Mouse (Mus musculus): ENCODE data around the gene Spn. TPM values are rescaled to one million over a fixed set of nuclear protein-coding genes. Genes with fewer than 3 reads are reported as not detected.

The Spn gene
- polyA plus RNA-seq, 1 experiment from 2014 or later, result 5.5 TPM

DNA sequence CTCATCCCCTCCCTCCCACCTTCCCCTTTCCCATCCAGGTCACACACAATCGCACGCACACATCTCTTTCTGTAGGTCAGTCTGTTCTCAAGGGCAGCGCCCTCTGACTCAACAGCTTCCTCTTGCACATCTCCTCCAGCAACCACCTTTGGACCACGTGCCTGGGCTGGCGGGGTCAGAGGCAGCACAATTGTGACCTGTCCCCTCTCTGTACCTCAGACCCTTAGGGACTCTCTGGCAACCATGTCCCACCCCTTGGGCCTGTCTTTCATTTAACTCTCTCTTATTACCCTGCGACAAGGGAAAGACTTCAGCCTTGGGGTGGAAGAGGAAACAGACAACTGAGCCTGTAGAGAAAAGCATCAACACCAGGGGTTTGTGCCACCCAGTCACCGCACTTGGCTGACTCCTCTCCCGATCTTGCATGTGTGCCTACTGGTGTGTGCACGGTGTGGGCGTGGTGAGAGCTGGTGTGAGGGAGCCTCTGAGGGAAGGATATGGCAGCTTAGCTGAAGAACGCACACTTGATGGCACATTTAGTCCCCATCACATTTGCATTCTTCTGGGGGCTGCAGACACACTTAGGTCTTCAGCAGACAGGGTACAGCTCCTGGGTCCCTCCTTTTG is 2.7 kb downstream of the Spn start:
- WGBS (ENCODE audit: insufficient replicate concordance), result 36% methylated on average over 11 of the region's 11 CpGs
- Histone ChIP-seq H3K27me3 (ENCODE audit: control insufficient read depth, insufficient read depth, low read depth, low read length) (no peaks in the 10 kb centered on the region), H3K9ac (ENCODE audit: low read depth, low read length) (no peak overlapping the region), H3K4me3 (ENCODE audit: low read depth, low read length) (peak overlapping the region; percentile 14), H3K36me3 (ENCODE audit: control insufficient read depth, insufficient read depth) (no peaks in the 10 kb centered on the region), H3K4me2 (ENCODE audit: low read depth, low read length) (peak overlapping the region; percentile 56), H3K27ac (ENCODE audit: low read length) (peak overlapping the region; percentile 60), H3K9me3 (replicated peaks; ENCODE audit: control insufficient read depth, low read length) (no peaks in the 10 kb centered on the region), H3K4me1 (ENCODE audit: control insufficient read depth, low read depth, low read length) (peaks cover 49% of the 10 kb centered on the region)
- ATAC-seq (ENCODE audit: low read depth), result no peak; the same call in 1 of the 2 replicates

DNA sequence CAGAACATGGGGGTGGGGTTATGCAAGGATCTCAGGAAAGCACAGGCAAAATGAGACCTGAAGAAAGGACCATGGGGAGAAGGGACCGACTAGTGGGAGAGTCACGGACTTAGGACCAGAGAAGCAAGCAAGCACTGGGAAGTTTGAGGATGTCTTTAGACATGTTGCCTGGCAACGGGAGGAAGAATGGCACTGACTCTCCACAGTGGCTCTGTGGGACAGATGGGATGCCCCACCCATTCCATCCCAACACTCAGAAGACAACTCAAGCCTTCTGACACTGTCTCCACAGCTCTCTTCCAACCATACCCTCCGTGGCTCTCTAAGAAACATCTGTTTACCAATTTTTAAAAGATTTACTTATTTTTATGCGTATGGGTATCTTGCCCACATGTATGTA is 4.5 kb downstream of the Spn start:
- no peak overlapping the region for H3K9ac ChIP-seq (ENCODE audit: low read depth, low read length)
- 56% methylated on average over 5 of the region's 5 CpGs for WGBS (ENCODE audit: insufficient replicate concordance)
- H3K27me3 ChIP-seq (ENCODE audit: control insufficient read depth, insufficient read depth, low read depth, low read length), result no peaks in the 10 kb centered on the region
- H3K4me1 ChIP-seq (ENCODE audit: control insufficient read depth, low read depth, low read length), result peaks cover 46% of the 10 kb centered on the region
- no peak overlapping the region for H3K27ac ChIP-seq (ENCODE audit: low read length)
- H3K9me3 ChIP-seq (replicated peaks; ENCODE audit: control insufficient read depth, low read length), result no peaks in the 10 kb centered on the region
- no peaks in the 10 kb centered on the region for H3K36me3 ChIP-seq (ENCODE audit: control insufficient read depth, insufficient read depth)
- H3K4me3 ChIP-seq (ENCODE audit: low read depth, low read length), result no peak overlapping the region
- H3K4me2 ChIP-seq (ENCODE audit: low read depth, low read length), result no peak overlapping the region
- no peak for ATAC-seq (ENCODE audit: low read depth)

- Histone ChIP-seq H3K36me3 (ENCODE audit: control insufficient read depth, insufficient read depth) (no peaks in the 10 kb centered on the region), H3K27me3 (ENCODE audit: control insufficient read depth, insufficient read depth, low read depth, low read length) (no peaks in the 10 kb centered on the region), H3K4me3 (ENCODE audit: low read depth, low read length) (no peak overlapping the region), H3K9me3 (replicated peaks; ENCODE audit: control insufficient read depth, low read length) (no peaks in the 10 kb centered on the region), H3K4me1 (ENCODE audit: control insufficient read depth, low read depth, low read length) (peaks cover 12% of the 10 kb centered on the region), H3K4me2 (ENCODE audit: low read depth, low read length) (no peak overlapping the region), H3K27ac (ENCODE audit: low read length) (0 out of 2 replicates have a peak overlapping the region, but pooled peaks have one; percentile 45), H3K9ac (ENCODE audit: low read depth, low read length) (no peak overlapping the region)
- peak; percentile 76 for ATAC-seq (ENCODE audit: low read depth)
- WGBS (ENCODE audit: insufficient replicate concordance), result 20% methylated on average over 4 of the region's 4 CpGs
Measured at GRCm38 (mm10) chr7:127129638-127130037, 8.0 kb downstream of the Spn start.

DNA sequence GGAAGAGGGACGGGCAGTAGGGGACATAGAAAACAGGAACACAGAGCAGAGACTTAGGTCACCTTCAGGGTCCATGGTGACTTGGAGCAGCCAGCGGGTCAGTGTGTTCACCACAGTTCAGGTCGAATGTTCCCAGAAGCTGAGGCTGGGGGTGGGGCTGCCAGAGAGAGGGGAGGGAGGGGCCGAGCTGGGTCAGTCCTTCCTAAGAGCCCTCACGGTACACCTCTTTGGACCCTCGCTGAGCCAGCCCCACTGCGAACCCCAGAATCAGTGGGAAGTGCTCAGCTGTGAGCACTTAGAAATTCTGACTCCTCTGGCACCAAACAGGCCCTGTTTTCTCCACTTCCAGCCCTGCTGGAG is 15.7 kb downstream of the Spn start, which contains the start of gene Qprt:
Gene Qprt (minus strand): TSS at position 316 of the 360 bp plus-strand sequence.
- 54% methylated on average over 7 of the region's 7 CpGs for WGBS (ENCODE audit: insufficient replicate concordance)
- Histone ChIP-seq H3K27ac (ENCODE audit: low read length) (peak within 1 kb of the TSS; percentile 64), H3K9me3 (replicated peaks; ENCODE audit: control insufficient read depth, low read length) (no peaks in the 10 kb centered on the region), H3K4me1 (ENCODE audit: control insufficient read depth, low read depth, low read length) (peaks cover 12% of the 10 kb centered on the region), H3K4me2 (ENCODE audit: low read depth, low read length) (peak within 1 kb of the TSS; percentile 12; the same call in 1 of the 2 replicates), H3K4me3 (ENCODE audit: low read depth, low read length) (peak within 1 kb of the TSS; percentile 51), H3K27me3 (ENCODE audit: control insufficient read depth, insufficient read depth, low read depth, low read length) (no peaks in the 10 kb centered on the region), H3K36me3 (ENCODE audit: control insufficient read depth, insufficient read depth) (no peaks in the 10 kb centered on the region), H3K9ac (ENCODE audit: low read depth, low read length) (peak within 1 kb of the TSS; percentile 11; the same call in 1 of the 2 replicates)
- ATAC-seq (ENCODE audit: low read depth), result peak; percentile 77

- Histone ChIP-seq H3K27ac (ENCODE audit: low read length) (peak overlapping the region; percentile 64), H3K36me3 (ENCODE audit: control insufficient read depth, insufficient read depth) (no peaks in the 10 kb centered on the region), H3K4me3 (ENCODE audit: low read depth, low read length) (peak overlapping the region; percentile 51), H3K4me2 (ENCODE audit: low read depth, low read length) (peak overlapping the region; percentile 38), H3K9ac (ENCODE audit: low read depth, low read length) (peak overlapping the region; percentile 32; the same call in 1 of the 2 replicates), H3K4me1 (ENCODE audit: control insufficient read depth, low read depth, low read length) (peaks cover 13% of the 10 kb centered on the region), H3K27me3 (ENCODE audit: control insufficient read depth, insufficient read depth, low read depth, low read length) (no peaks in the 10 kb centered on the region), H3K9me3 (replicated peaks; ENCODE audit: control insufficient read depth, low read length) (no peaks in the 10 kb centered on the region)
- peak; percentile 88 for ATAC-seq (ENCODE audit: low read depth)
- 49% methylated on average over 21 of the region's 21 CpGs for WGBS (ENCODE audit: insufficient replicate concordance)
Measured at GRCm38 (mm10) chr7:127121061-127121910, 16.3 kb downstream of the Spn start.

GRCm38 (mm10) chr7:127118671-127119445 is 18.8 kb downstream of the Spn start:
- H3K4me2 ChIP-seq (ENCODE audit: low read depth, low read length), result no peak overlapping the region
- no peak overlapping the region for H3K9ac ChIP-seq (ENCODE audit: low read depth, low read length)
- H3K9me3 ChIP-seq (replicated peaks; ENCODE audit: control insufficient read depth, low read length), result no peaks in the 10 kb centered on the region
- no peaks in the 10 kb centered on the region for H3K36me3 ChIP-seq (ENCODE audit: control insufficient read depth, insufficient read depth)
- no peaks in the 10 kb centered on the region for H3K27me3 ChIP-seq (ENCODE audit: control insufficient read depth, insufficient read depth, low read depth, low read length)
- H3K27ac ChIP-seq (ENCODE audit: low read length), result peak overlapping the region; percentile 18; the same call in 1 of the 2 replicates
- H3K4me1 ChIP-seq (ENCODE audit: control insufficient read depth, low read depth, low read length), result peaks cover 18% of the 10 kb centered on the region
- no peak overlapping the region for H3K4me3 ChIP-seq (ENCODE audit: low read depth, low read length)
- ATAC-seq (ENCODE audit: low read depth), result no peak
- WGBS (ENCODE audit: insufficient replicate concordance), result 54% methylated on average over 14 of the region's 14 CpGs

DNA sequence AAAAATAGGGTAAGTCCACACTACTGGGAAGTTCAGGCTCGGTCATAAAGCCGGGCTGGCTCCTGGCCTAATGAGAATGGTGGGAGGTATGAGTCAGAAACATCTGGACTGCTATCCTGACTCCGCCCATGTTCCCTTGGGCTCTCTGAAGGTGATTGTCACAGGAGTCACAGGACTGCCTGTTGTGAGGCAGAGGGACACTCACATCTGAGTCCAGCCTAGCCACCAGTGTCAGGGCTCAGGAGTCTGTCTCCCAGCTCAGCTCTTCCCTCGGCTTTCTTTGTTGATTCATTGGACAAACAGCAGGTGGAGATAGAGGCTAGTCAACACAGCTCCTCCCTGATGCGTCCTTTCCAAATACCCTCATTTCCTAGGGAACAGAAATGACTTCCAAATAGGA is 19.7 kb downstream of the Spn start:
- Histone ChIP-seq H3K4me1 (ENCODE audit: control insufficient read depth, low read depth, low read length) (peaks cover 26% of the 10 kb centered on the region), H3K4me2 (ENCODE audit: low read depth, low read length) (no peak overlapping the region), H3K9ac (ENCODE audit: low read depth, low read length) (no peak overlapping the region), H3K27me3 (ENCODE audit: control insufficient read depth, insufficient read depth, low read depth, low read length) (no peaks in the 10 kb centered on the region), H3K4me3 (ENCODE audit: low read depth, low read length) (no peak overlapping the region), H3K36me3 (ENCODE audit: control insufficient read depth, insufficient read depth) (no peaks in the 10 kb centered on the region), H3K9me3 (replicated peaks; ENCODE audit: control insufficient read depth, low read length) (no peaks in the 10 kb centered on the region), H3K27ac (ENCODE audit: low read length) (no peak overlapping the region; the same call in 1 of the 2 replicates)
- ATAC-seq (ENCODE audit: low read depth), result no peak
- 50% methylated on average over 5 of the region's 5 CpGs for WGBS (ENCODE audit: insufficient replicate concordance)

- Histone ChIP-seq H3K4me1 (ENCODE audit: control insufficient read depth, low read depth, low read length) (peaks cover 37% of the 10 kb centered on the region), H3K9me3 (replicated peaks; ENCODE audit: control insufficient read depth, low read length) (no peaks in the 10 kb centered on the region), H3K4me3 (ENCODE audit: low read depth, low read length) (no peak overlapping the region), H3K9ac (ENCODE audit: low read depth, low read length) (no peak overlapping the region), H3K27me3 (ENCODE audit: control insufficient read depth, insufficient read depth, low read depth, low read length) (no peaks in the 10 kb centered on the region), H3K4me2 (ENCODE audit: low read depth, low read length) (no peak overlapping the region), H3K36me3 (ENCODE audit: control insufficient read depth, insufficient read depth) (no peaks in the 10 kb centered on the region), H3K27ac (ENCODE audit: low read length) (no peak overlapping the region)
- no peak for ATAC-seq (ENCODE audit: low read depth)
- WGBS (ENCODE audit: insufficient replicate concordance), result 58% methylated on average over 11 of the region's 11 CpGs
Measured at GRCm38 (mm10) chr7:127116331-127116935, 21.2 kb downstream of the Spn start.

Measured in liver, embryonic 16.5 days (tissue).